Mouse (Mus musculus): ENCODE measurements around the gene Fam222b. TPM values are rescaled to one million over a fixed set of nuclear protein-coding genes. Genes with fewer than 3 reads are reported as not detected.
A peak's percentile ranks its signal among the peaks of the same experiment; 100 is the strongest.
"Not testable (repeated sequence)": the region's sequence is repeated elsewhere in the genome, so short reads cannot be mapped to it uniquely, and the experiment has no call there.

Gene Fam222b
- polyA plus RNA-seq, 1 experiment from 2014 or later: 15.7 TPM

GRCm38 (mm10) chr11:78177903-78178858, 83.7 kb downstream of the Fam222b start:
- Histone ChIP-seq H3K27ac (peak overlapping the region; percentile 97), H3K36me3 (peaks cover 26% of the 10 kb centered on the region), H3K4me1 (peaks cover 44% of the 10 kb centered on the region), H3K9ac (peak overlapping the region; percentile 70), H3K4me2 (replicated peaks) (peak overlapping the region; percentile 88), H3K27me3 (no peaks in the 10 kb centered on the region), H3K9me3 (no peaks in the 10 kb centered on the region), H3K4me3 (peak overlapping the region; percentile 49)
- under 1% methylated on average over 68 of the region's 84 CpGs for WGBS
- ATAC-seq (ENCODE audit: insufficient number of reproducible peaks, insufficient read depth, low FRiP score, low TSS enrichment): peak; percentile 89

GRCm38 (mm10) chr11:78178859-78179437, 84.5 kb downstream of the Fam222b start:
- peaks cover 44% of the 10 kb centered on the region for H3K4me1 ChIP-seq
- H3K9ac ChIP-seq: peak overlapping the region; percentile 70
- peak; percentile 2; the same call in 1 of the 2 replicates for ATAC-seq (ENCODE audit: insufficient number of reproducible peaks, insufficient read depth, low FRiP score, low TSS enrichment)
- H3K27ac ChIP-seq: peak overlapping the region; percentile 97
- H3K36me3 ChIP-seq: peaks cover 26% of the 10 kb centered on the region
- peak overlapping the region; percentile 88 for H3K4me2 ChIP-seq (replicated peaks)
- H3K4me3 ChIP-seq: peak overlapping the region; percentile 49
- H3K27me3 ChIP-seq: no peaks in the 10 kb centered on the region
- no peaks in the 10 kb centered on the region for H3K9me3 ChIP-seq
- WGBS: under 1% methylated on average over 29 of the region's 29 CpGs

DNA sequence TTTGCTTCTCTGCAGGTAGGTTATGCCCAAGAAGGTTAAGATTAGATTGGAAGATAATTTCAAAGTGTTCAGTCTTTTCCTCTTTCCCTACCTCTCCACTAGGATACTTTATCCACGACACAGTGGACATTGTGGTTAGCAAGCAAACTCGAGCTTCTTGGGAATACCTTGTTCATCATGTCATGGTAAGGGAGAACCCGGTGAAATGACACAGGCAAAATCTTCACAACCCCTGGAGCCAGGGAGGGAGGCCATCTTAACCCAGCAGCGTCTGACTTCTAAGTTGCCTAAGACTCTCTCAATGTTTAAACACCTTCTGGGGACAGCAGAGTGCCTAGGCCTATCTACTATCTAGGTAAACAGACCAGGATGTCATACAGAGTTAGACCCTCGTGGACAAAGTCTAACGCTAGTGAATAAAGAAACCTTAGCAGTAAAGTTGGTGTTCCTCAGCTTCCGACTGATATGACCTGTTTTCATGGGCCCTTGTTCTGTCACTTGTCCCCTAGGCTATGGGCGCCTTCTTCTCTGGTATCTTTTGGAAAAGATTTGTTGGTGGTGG, 85.1 kb downstream of the Fam222b start:
- 28% methylated on average over 8 of the region's 8 CpGs for WGBS
- H3K4me1 ChIP-seq: peaks cover 44% of the 10 kb centered on the region

GRCm38 (mm10) chr11:78180081-78180761, 85.8 kb downstream of the Fam222b start:
- Histone ChIP-seq H3K9ac (peak overlapping the region; percentile 33; the same call in 1 of the 2 replicates), H3K4me2 (replicated peaks) (peak overlapping the region; percentile 88), H3K27me3 (no peaks in the 10 kb centered on the region), H3K27ac (peak overlapping the region; percentile 97; the same call in 1 of the 2 replicates), H3K36me3 (peaks cover 26% of the 10 kb centered on the region), H3K4me3 (peak overlapping the region; percentile 49; the same call in 1 of the 2 replicates), H3K4me1 (peaks cover 44% of the 10 kb centered on the region), H3K9me3 (no peaks in the 10 kb centered on the region)
- ATAC-seq (ENCODE audit: insufficient number of reproducible peaks, insufficient read depth, low FRiP score, low TSS enrichment): no peak
- whole genome bisulfite sequencing: 75% methylated on average over 6 of the region's 6 CpGs

More for the DNA sequence above, 85.1 kb downstream of the Fam222b start:
- Histone ChIP-seq H3K4me3 (peak overlapping the region; percentile 49), H3K36me3 (peaks cover 26% of the 10 kb centered on the region), H3K9me3 (no peaks in the 10 kb centered on the region), H3K27me3 (no peaks in the 10 kb centered on the region), H3K27ac (peak overlapping the region; percentile 97), H3K4me2 (replicated peaks) (peak overlapping the region; percentile 88), H3K9ac (peak overlapping the region; percentile 70)
- ATAC-seq (ENCODE audit: insufficient number of reproducible peaks, insufficient read depth, low FRiP score, low TSS enrichment): no peak

GRCm38 (mm10) chr11:78181830-78182357, 87.4 kb downstream of the Fam222b start:
- peaks cover 44% of the 10 kb centered on the region for H3K4me1 ChIP-seq
- 38% methylated on average over 2 of the region's 2 CpGs for WGBS

GRCm38 (mm10) chr11:78182450-78182849, 88.0 kb downstream of the Fam222b start:
- Histone ChIP-seq H3K4me2 (replicated peaks) (peak overlapping the region; percentile 84), H3K27ac (peak overlapping the region; percentile 97), H3K9me3 (no peaks in the 10 kb centered on the region), H3K4me3 (peak overlapping the region; percentile 90), H3K4me1 (peaks cover 40% of the 10 kb centered on the region), H3K36me3 (peaks cover 26% of the 10 kb centered on the region), H3K27me3 (no peaks in the 10 kb centered on the region), H3K9ac (peak overlapping the region; percentile 93)
- ATAC-seq (ENCODE audit: insufficient number of reproducible peaks, insufficient read depth, low FRiP score, low TSS enrichment): no peak
- WGBS: 10% methylated on average over 7 of the region's 7 CpGs

More at GRCm38 (mm10) chr11:78181830-78182357, 87.4 kb downstream of the Fam222b start:
- Histone ChIP-seq H3K4me3 (peak overlapping the region; percentile 90), H3K36me3 (peaks cover 26% of the 10 kb centered on the region), H3K9me3 (no peaks in the 10 kb centered on the region), H3K27ac (no peak overlapping the region), H3K9ac (peak overlapping the region; percentile 93), H3K27me3 (no peaks in the 10 kb centered on the region), H3K4me2 (replicated peaks) (peak overlapping the region; percentile 84)
- ATAC-seq (ENCODE audit: insufficient number of reproducible peaks, insufficient read depth, low FRiP score, low TSS enrichment): no peak

- Histone ChIP-seq H3K4me1 (peaks cover 38% of the 10 kb centered on the region), H3K4me3 (peak within 1 kb of the TSS; percentile 90), H3K27me3 (no peaks in the 10 kb centered on the region), H3K9ac (peak within 1 kb of the TSS; percentile 93), H3K9me3 (no peaks in the 10 kb centered on the region), H3K36me3 (peaks cover 26% of the 10 kb centered on the region), H3K4me2 (replicated peaks) (peak within 1 kb of the TSS; percentile 84), H3K27ac (peak within 1 kb of the TSS; percentile 97)
- peak; percentile 83 for ATAC-seq (ENCODE audit: insufficient number of reproducible peaks, insufficient read depth, low FRiP score, low TSS enrichment)
- under 1% methylated on average over 38 of the region's 38 CpGs for WGBS
These were observed 88.7 kb downstream of the Fam222b start, which contains the start of gene Rpl23a for GRCm38 (mm10) chr11:78182961-78183844. Gene Rpl23a (minus strand): TSS chr11:78183584.

DNA sequence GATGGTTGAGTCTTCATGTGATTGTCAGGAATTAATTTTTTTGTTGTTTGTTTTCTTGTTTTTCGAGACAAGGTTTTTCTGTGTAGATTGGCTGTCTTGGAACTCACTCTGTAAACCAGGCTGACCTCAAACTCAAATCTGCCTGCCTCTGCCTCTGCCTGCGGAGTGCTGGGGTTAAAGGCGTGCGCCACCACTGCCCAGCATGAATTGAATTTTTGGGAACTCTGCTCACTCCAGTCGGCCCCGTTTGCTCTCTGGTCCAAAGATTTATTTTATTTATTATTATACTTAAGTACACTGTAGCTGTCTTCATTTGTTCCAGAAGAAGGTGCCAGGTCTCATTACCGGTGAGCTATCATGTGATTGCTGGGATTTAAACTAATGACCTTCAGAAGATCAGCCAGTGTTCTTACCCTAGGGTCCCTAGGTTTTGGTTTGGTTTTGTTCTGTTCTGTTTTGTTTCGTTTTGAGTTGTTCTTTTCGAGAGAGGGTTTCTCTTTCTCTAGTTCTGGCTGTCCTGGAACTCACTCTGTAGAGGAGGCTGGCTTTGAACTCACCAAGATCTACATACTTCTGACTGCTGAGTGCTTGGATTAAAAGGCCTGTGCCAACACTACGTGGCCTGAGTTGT, 89.5 kb downstream of the Fam222b start:
- no peaks in the 10 kb centered on the region for H3K9me3 ChIP-seq
- H3K9ac ChIP-seq: peak overlapping the region; percentile 44; the same call in 1 of the 2 replicates
- H3K27ac ChIP-seq: peak overlapping the region; percentile 46; the same call in 1 of the 2 replicates
- peak overlapping the region; percentile 90; the same call in 1 of the 2 replicates for H3K4me3 ChIP-seq
- WGBS: 49% methylated on average over 10 of the region's 10 CpGs
- ATAC-seq (ENCODE audit: insufficient number of reproducible peaks, insufficient read depth, low FRiP score, low TSS enrichment): no peak
- H3K4me2 ChIP-seq (replicated peaks): peak overlapping the region; percentile 40
- H3K4me1 ChIP-seq: peaks cover 35% of the 10 kb centered on the region
- H3K27me3 ChIP-seq: no peaks in the 10 kb centered on the region
- H3K36me3 ChIP-seq: peaks cover 26% of the 10 kb centered on the region

GRCm38 (mm10) chr11:78184702-78185101, 90.2 kb downstream of the Fam222b start:
- H3K27ac ChIP-seq; ATAC-seq (ENCODE audit: insufficient number of reproducible peaks, insufficient read depth, low FRiP score, low TSS enrichment); H3K4me2 ChIP-seq (replicated peaks); H3K9me3 ChIP-seq; H3K4me3 ChIP-seq; H3K9ac ChIP-seq; H3K27me3 ChIP-seq: not testable (repeated sequence)
- Histone ChIP-seq H3K36me3 (peaks cover 24% of the 10 kb centered on the region), H3K4me1 (peaks cover 29% of the 10 kb centered on the region)
- 91% methylated on average over 6 of the region's 6 CpGs for WGBS

Measured in embryonic facial prominence, embryonic 12.5 days (tissue).